Mouse (Mus musculus): ENCODE measurements at regions not wholly inside any gene's neighbourhood (a gene's known extent, or its start where the extent isn't known, plus 50 kb on each side); places are given as distances from the start of the nearest gene placed in this dataset.

- WGBS: 70% methylated on average over 2 of the region's 2 CpGs
- H3K27me3 ChIP-seq (replicated peaks; ENCODE audit: control insufficient read depth, insufficient read depth, low read length): no peaks in the 10 kb centered on the region
- ATAC-seq (no peak), DNase-seq (ENCODE audit: low spot score) (peak; percentile 9)
- H3K4me1 ChIP-seq (ENCODE audit: control insufficient read depth, insufficient read depth, low read length): no peaks in the 10 kb centered on the region
- no peak overlapping the region for H3K4me3 ChIP-seq (ENCODE audit: low read depth, low read length)
- H3K27ac ChIP-seq (ENCODE audit: low read depth, low read length): no peak overlapping the region
- H3K9me3 ChIP-seq (replicated peaks; ENCODE audit: control insufficient read depth, low read length): no peaks in the 10 kb centered on the region
- H3K36me3 ChIP-seq (ENCODE audit: control insufficient read depth, insufficient read depth, low read length): no peaks in the 10 kb centered on the region
- no peak overlapping the region for H3K9ac ChIP-seq (ENCODE audit: low read length)
- H3K4me2 ChIP-seq (ENCODE audit: low read length): no peak overlapping the region
Observed at GRCm38 (mm10) chr1:115417645-115418044, 266.9 kb upstream of the Cntnap5a start.

- no peaks in the 10 kb centered on the region for H3K36me3 ChIP-seq (ENCODE audit: control insufficient read depth, insufficient read depth, low read length)
- no peaks in the 10 kb centered on the region for H3K9me3 ChIP-seq (replicated peaks; ENCODE audit: control insufficient read depth, low read length)
- DNase-seq (ENCODE audit: low spot score) (peak; percentile 57), ATAC-seq (peak; percentile 77; the same call in 1 of the 2 replicates)
- no peaks in the 10 kb centered on the region for H3K27me3 ChIP-seq (replicated peaks; ENCODE audit: control insufficient read depth, insufficient read depth, low read length)
- no peaks in the 10 kb centered on the region for H3K4me1 ChIP-seq (ENCODE audit: control insufficient read depth, insufficient read depth, low read length)
- WGBS: 50% methylated on average over 1 of the region's 1 CpGs
- no peak overlapping the region for H3K4me2 ChIP-seq (ENCODE audit: low read length)
- no peak overlapping the region for H3K9ac ChIP-seq (ENCODE audit: low read length)
- H3K27ac ChIP-seq (ENCODE audit: low read depth, low read length): no peak overlapping the region
- no peak overlapping the region for H3K4me3 ChIP-seq (ENCODE audit: low read depth, low read length)
Observed at GRCm38 (mm10) chr1:115422491-115422890, 262.1 kb upstream of the Cntnap5a start.

DNA sequence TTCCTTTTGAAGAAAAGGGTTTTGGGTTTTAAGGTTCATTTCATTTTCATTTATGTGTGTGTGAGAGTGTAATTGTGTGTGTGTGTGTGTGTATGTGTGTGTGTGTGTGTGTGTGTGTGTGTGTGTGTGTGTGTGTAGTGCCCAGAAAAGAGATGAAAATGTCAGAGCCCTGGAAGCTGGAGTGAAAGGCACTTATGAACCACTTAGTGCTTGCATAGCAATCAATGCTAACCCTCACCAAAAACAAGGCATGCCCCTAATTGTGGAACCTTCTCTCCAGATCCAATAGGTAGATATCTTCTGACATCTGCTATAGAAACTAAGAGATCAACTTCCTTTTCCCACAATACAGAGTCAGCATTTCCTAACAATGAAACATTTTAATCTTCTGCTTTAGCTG, 261.6 kb upstream of the Cntnap5a start:
- no peaks in the 10 kb centered on the region for H3K27me3 ChIP-seq (replicated peaks; ENCODE audit: control insufficient read depth, insufficient read depth, low read length)
- H3K36me3 ChIP-seq (ENCODE audit: control insufficient read depth, insufficient read depth, low read length): no peaks in the 10 kb centered on the region
- H3K4me1 ChIP-seq (ENCODE audit: control insufficient read depth, insufficient read depth, low read length): no peaks in the 10 kb centered on the region
- no peak overlapping the region for H3K27ac ChIP-seq (ENCODE audit: low read depth, low read length)
- no peak for DNase-seq (ENCODE audit: low spot score)
- no peaks in the 10 kb centered on the region for H3K9me3 ChIP-seq (replicated peaks; ENCODE audit: control insufficient read depth, low read length)
- ATAC-seq: no peak
- no peak overlapping the region for H3K9ac ChIP-seq (ENCODE audit: low read length)
- no peak overlapping the region for H3K4me3 ChIP-seq (ENCODE audit: low read depth, low read length)
- H3K4me2 ChIP-seq (ENCODE audit: low read length): no peak overlapping the region

All from forebrain, embryonic 14.5 days (tissue).